Mouse (Mus musculus): ENCODE results near the gene Gm7173.

Gene Gm7173

DNA sequence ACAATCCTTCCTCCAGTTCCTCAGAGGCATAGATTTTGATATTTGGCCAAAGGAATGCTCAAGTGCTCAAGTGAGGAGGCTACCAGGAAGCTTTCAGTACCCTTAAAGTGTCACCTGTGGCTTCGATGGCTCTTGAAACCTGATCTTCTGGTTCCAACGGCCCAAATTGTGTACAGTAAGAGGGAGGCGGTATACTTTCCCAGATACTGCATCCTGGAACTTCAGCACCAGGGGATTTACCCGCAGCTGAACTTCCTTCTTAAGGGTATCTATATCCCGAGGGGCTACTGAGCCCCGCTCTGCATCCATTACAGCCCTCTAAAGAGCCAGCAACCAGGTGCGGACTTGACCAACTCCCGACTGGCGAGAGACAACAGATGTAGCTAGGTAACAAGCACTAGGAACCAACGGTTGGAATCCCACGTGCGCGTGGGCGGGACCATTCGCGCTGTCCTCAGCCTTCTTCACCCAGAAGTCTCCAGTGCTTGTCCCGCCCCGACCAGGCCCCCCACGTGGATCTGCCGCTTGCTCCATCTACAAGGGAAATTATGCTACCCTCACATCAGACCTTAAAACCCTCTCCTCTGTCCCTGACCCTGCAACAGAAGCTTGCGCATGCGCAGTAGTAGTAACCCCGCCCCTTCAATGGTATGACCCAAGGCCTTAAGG lies at the start of gene Gm7173:
TSS of gene Gm7173 (minus strand) at position 309 of the 669 bp plus-strand sequence.
- DNase-seq, result peak; percentile 9

DNA sequence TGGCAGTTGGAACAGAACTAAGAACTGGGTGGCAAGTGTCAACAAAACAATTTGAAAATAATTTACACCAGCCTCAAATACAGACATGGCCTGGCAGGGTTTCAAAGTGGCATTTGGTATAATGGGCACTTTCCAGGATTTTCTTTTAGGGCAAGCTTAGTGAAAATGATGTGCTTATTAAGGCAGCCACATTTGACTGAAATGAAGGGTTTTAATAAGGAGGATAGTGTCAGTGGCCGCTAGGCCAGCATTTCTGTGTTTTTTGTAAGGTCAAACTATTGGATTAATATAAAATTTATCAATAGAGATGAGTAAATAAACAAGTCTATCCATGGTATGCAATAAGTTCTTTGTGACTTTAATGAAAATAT lies 546 bp upstream of the Gm7173 start:
- DNase-seq, result no peak

GRCm38 (mm10) chrX:79316790-79317189 lies 200.3 kb downstream of the Gm7173 start:
- no peak for DNase-seq
